Mouse (Mus musculus): ENCODE measurements around the gene BC017158. TPM values are rescaled to one million over a fixed set of nuclear protein-coding genes. Genes with fewer than 3 reads are reported as not detected.
A peak's percentile ranks its signal among the peaks of the same experiment; 100 is the strongest.

BC017158 gene
- polyA plus RNA-seq, 1 experiment from 2014 or later, result 23.3 TPM

GRCm38 (mm10) chr7:128311811-128312210 is 13.8 kb upstream of the BC017158 start:
- Histone ChIP-seq H3K27ac (ENCODE audit: low read length) (no peak overlapping the region), H3K9ac (ENCODE audit: low read depth, low read length) (no peak overlapping the region), H3K4me2 (ENCODE audit: low read depth, low read length) (no peak overlapping the region), H3K9me3 (replicated peaks; ENCODE audit: control insufficient read depth, low read length) (no peaks in the 10 kb centered on the region), H3K27me3 (ENCODE audit: control insufficient read depth, insufficient read depth, low read depth, low read length) (peaks cover 21% of the 10 kb centered on the region), H3K36me3 (ENCODE audit: control insufficient read depth, insufficient read depth) (no peaks in the 10 kb centered on the region), H3K4me1 (ENCODE audit: control insufficient read depth, low read depth, low read length) (peaks cover 15% of the 10 kb centered on the region), H3K4me3 (ENCODE audit: low read depth, low read length) (no peak overlapping the region)
- ATAC-seq (ENCODE audit: low read depth), result no peak
- WGBS (ENCODE audit: insufficient replicate concordance), result 56% methylated on average over 8 of the region's 8 CpGs

GRCm38 (mm10) chr7:128311263-128311662 is 13.3 kb upstream of the BC017158 start:
- no peak overlapping the region for H3K27ac ChIP-seq (ENCODE audit: low read length)
- H3K4me1 ChIP-seq (ENCODE audit: control insufficient read depth, low read depth, low read length), result peaks cover 15% of the 10 kb centered on the region
- no peak for ATAC-seq (ENCODE audit: low read depth)
- no peak overlapping the region for H3K4me3 ChIP-seq (ENCODE audit: low read depth, low read length)
- H3K36me3 ChIP-seq (ENCODE audit: control insufficient read depth, insufficient read depth), result no peaks in the 10 kb centered on the region
- H3K27me3 ChIP-seq (ENCODE audit: control insufficient read depth, insufficient read depth, low read depth, low read length), result peaks cover 21% of the 10 kb centered on the region
- 49% methylated on average over 3 of the region's 3 CpGs for WGBS (ENCODE audit: insufficient replicate concordance)
- H3K9ac ChIP-seq (ENCODE audit: low read depth, low read length), result no peak overlapping the region
- no peaks in the 10 kb centered on the region for H3K9me3 ChIP-seq (replicated peaks; ENCODE audit: control insufficient read depth, low read length)
- no peak overlapping the region for H3K4me2 ChIP-seq (ENCODE audit: low read depth, low read length)

GRCm38 (mm10) chr7:128310229-128310688 is 12.3 kb upstream of the BC017158 start:
- Histone ChIP-seq H3K9ac (ENCODE audit: low read depth, low read length) (peak overlapping the region; percentile 35), H3K27ac (ENCODE audit: low read length) (peak overlapping the region; percentile 9; the same call in 1 of the 2 replicates)

GRCm38 (mm10) chr7:128309776-128310175 is 11.8 kb upstream of the BC017158 start:
- peak overlapping the region; percentile 35 for H3K9ac ChIP-seq (ENCODE audit: low read depth, low read length)
- peaks cover 21% of the 10 kb centered on the region for H3K27me3 ChIP-seq (ENCODE audit: control insufficient read depth, insufficient read depth, low read depth, low read length)

More at GRCm38 (mm10) chr7:128310229-128310688, 12.3 kb upstream of the BC017158 start:
- Histone ChIP-seq H3K4me1 (ENCODE audit: control insufficient read depth, low read depth, low read length) (peaks cover 15% of the 10 kb centered on the region), H3K4me3 (ENCODE audit: low read depth, low read length) (no peak overlapping the region), H3K4me2 (ENCODE audit: low read depth, low read length) (peak overlapping the region; percentile 31), H3K27me3 (ENCODE audit: control insufficient read depth, insufficient read depth, low read depth, low read length) (peaks cover 21% of the 10 kb centered on the region), H3K9me3 (replicated peaks; ENCODE audit: control insufficient read depth, low read length) (no peaks in the 10 kb centered on the region), H3K36me3 (ENCODE audit: control insufficient read depth, insufficient read depth) (no peaks in the 10 kb centered on the region)
- peak; percentile 88 for ATAC-seq (ENCODE audit: low read depth)
- 23% methylated on average over 8 of the region's 8 CpGs for WGBS (ENCODE audit: insufficient replicate concordance)

GRCm38 (mm10) chr7:128309216-128309615 is 11.2 kb upstream of the BC017158 start:
- H3K27ac ChIP-seq (ENCODE audit: low read length), result no peak overlapping the region
- H3K9ac ChIP-seq (ENCODE audit: low read depth, low read length), result no peak overlapping the region
- peaks cover 21% of the 10 kb centered on the region for H3K4me1 ChIP-seq (ENCODE audit: control insufficient read depth, low read depth, low read length)
- no peaks in the 10 kb centered on the region for H3K36me3 ChIP-seq (ENCODE audit: control insufficient read depth, insufficient read depth)
- no peaks in the 10 kb centered on the region for H3K9me3 ChIP-seq (replicated peaks; ENCODE audit: control insufficient read depth, low read length)
- H3K4me3 ChIP-seq (ENCODE audit: low read depth, low read length), result no peak overlapping the region
- H3K4me2 ChIP-seq (ENCODE audit: low read depth, low read length), result no peak overlapping the region
- ATAC-seq (ENCODE audit: low read depth), result no peak
- 55% methylated on average over 3 of the region's 3 CpGs for WGBS (ENCODE audit: insufficient replicate concordance)
- peaks cover 21% of the 10 kb centered on the region for H3K27me3 ChIP-seq (ENCODE audit: control insufficient read depth, insufficient read depth, low read depth, low read length)

More at GRCm38 (mm10) chr7:128309776-128310175, 11.8 kb upstream of the BC017158 start:
- Histone ChIP-seq H3K4me2 (ENCODE audit: low read depth, low read length) (peak overlapping the region; percentile 31), H3K9me3 (replicated peaks; ENCODE audit: control insufficient read depth, low read length) (no peaks in the 10 kb centered on the region), H3K4me3 (ENCODE audit: low read depth, low read length) (no peak overlapping the region), H3K36me3 (ENCODE audit: control insufficient read depth, insufficient read depth) (no peaks in the 10 kb centered on the region), H3K4me1 (ENCODE audit: control insufficient read depth, low read depth, low read length) (peaks cover 16% of the 10 kb centered on the region), H3K27ac (ENCODE audit: low read length) (peak overlapping the region; percentile 9; the same call in 1 of the 2 replicates)
- ATAC-seq (ENCODE audit: low read depth), result no peak
- 0% methylated on average over 1 of the region's 1 CpGs for WGBS (ENCODE audit: insufficient replicate concordance)

- no peaks in the 10 kb centered on the region for H3K36me3 ChIP-seq (ENCODE audit: control insufficient read depth, insufficient read depth)
- H3K4me3 ChIP-seq (ENCODE audit: low read depth, low read length), result no peak overlapping the region
- peaks cover 13% of the 10 kb centered on the region for H3K27me3 ChIP-seq (ENCODE audit: control insufficient read depth, insufficient read depth, low read depth, low read length)
- no peak for ATAC-seq (ENCODE audit: low read depth)
- peaks cover 21% of the 10 kb centered on the region for H3K4me1 ChIP-seq (ENCODE audit: control insufficient read depth, low read depth, low read length)
- H3K9me3 ChIP-seq (replicated peaks; ENCODE audit: control insufficient read depth, low read length), result no peaks in the 10 kb centered on the region
- no peak overlapping the region for H3K4me2 ChIP-seq (ENCODE audit: low read depth, low read length)
- no peak overlapping the region for H3K27ac ChIP-seq (ENCODE audit: low read length)
- H3K9ac ChIP-seq (ENCODE audit: low read depth, low read length), result no peak overlapping the region
These were observed 9.9 kb upstream of the BC017158 start for GRCm38 (mm10) chr7:128307851-128308250.

GRCm38 (mm10) chr7:128304907-128305306 is 6.9 kb upstream of the BC017158 start:
- no peak overlapping the region for H3K4me3 ChIP-seq (ENCODE audit: low read depth, low read length)
- H3K4me1 ChIP-seq (ENCODE audit: control insufficient read depth, low read depth, low read length), result peaks cover 26% of the 10 kb centered on the region
- H3K27ac ChIP-seq (ENCODE audit: low read length), result no peak overlapping the region
- H3K4me2 ChIP-seq (ENCODE audit: low read depth, low read length), result no peak overlapping the region
- peak overlapping the region; percentile 35; the same call in 1 of the 2 replicates for H3K9ac ChIP-seq (ENCODE audit: low read depth, low read length)
- H3K36me3 ChIP-seq (ENCODE audit: control insufficient read depth, insufficient read depth), result peaks cover 9% of the 10 kb centered on the region
- 12% methylated on average over 5 of the region's 5 CpGs for WGBS (ENCODE audit: insufficient replicate concordance)
- no peaks in the 10 kb centered on the region for H3K27me3 ChIP-seq (ENCODE audit: control insufficient read depth, insufficient read depth, low read depth, low read length)
- peak; percentile 40; the same call in 1 of the 2 replicates for ATAC-seq (ENCODE audit: low read depth)
- H3K9me3 ChIP-seq (replicated peaks; ENCODE audit: control insufficient read depth, low read length), result no peaks in the 10 kb centered on the region

- Histone ChIP-seq H3K4me1 (ENCODE audit: control insufficient read depth, low read depth, low read length) (peaks cover 20% of the 10 kb centered on the region), H3K27me3 (ENCODE audit: control insufficient read depth, insufficient read depth, low read depth, low read length) (no peaks in the 10 kb centered on the region), H3K4me2 (ENCODE audit: low read depth, low read length) (no peak overlapping the region), H3K9ac (ENCODE audit: low read depth, low read length) (no peak overlapping the region), H3K36me3 (ENCODE audit: control insufficient read depth, insufficient read depth) (peaks cover 9% of the 10 kb centered on the region), H3K9me3 (replicated peaks; ENCODE audit: control insufficient read depth, low read length) (no peaks in the 10 kb centered on the region), H3K27ac (ENCODE audit: low read length) (no peak overlapping the region), H3K4me3 (ENCODE audit: low read depth, low read length) (no peak overlapping the region)
- WGBS (ENCODE audit: insufficient replicate concordance), result 71% methylated on average over 6 of the region's 6 CpGs
- ATAC-seq (ENCODE audit: low read depth), result no peak
These were observed 6.2 kb upstream of the BC017158 start for GRCm38 (mm10) chr7:128304198-128304597.

GRCm38 (mm10) chr7:128302151-128302550 is 4.2 kb upstream of the BC017158 start:
- H3K27ac ChIP-seq (ENCODE audit: low read length), result peak overlapping the region; percentile 88
- H3K9ac ChIP-seq (ENCODE audit: low read depth, low read length), result peak overlapping the region; percentile 71
- 73% methylated on average over 3 of the region's 3 CpGs for WGBS (ENCODE audit: insufficient replicate concordance)
- H3K27me3 ChIP-seq (ENCODE audit: control insufficient read depth, insufficient read depth, low read depth, low read length), result no peaks in the 10 kb centered on the region
- no peaks in the 10 kb centered on the region for H3K9me3 ChIP-seq (replicated peaks; ENCODE audit: control insufficient read depth, low read length)
- H3K4me1 ChIP-seq (ENCODE audit: control insufficient read depth, low read depth, low read length), result peaks cover 29% of the 10 kb centered on the region
- peak overlapping the region; percentile 66 for H3K4me3 ChIP-seq (ENCODE audit: low read depth, low read length)
- no peak for ATAC-seq (ENCODE audit: low read depth)
- H3K36me3 ChIP-seq (ENCODE audit: control insufficient read depth, insufficient read depth), result peaks cover 9% of the 10 kb centered on the region
- H3K4me2 ChIP-seq (ENCODE audit: low read depth, low read length), result peak overlapping the region; percentile 78
